Mouse (Mus musculus): ENCODE results near the gene Hoxa11.

The Hoxa11 gene

DNA sequence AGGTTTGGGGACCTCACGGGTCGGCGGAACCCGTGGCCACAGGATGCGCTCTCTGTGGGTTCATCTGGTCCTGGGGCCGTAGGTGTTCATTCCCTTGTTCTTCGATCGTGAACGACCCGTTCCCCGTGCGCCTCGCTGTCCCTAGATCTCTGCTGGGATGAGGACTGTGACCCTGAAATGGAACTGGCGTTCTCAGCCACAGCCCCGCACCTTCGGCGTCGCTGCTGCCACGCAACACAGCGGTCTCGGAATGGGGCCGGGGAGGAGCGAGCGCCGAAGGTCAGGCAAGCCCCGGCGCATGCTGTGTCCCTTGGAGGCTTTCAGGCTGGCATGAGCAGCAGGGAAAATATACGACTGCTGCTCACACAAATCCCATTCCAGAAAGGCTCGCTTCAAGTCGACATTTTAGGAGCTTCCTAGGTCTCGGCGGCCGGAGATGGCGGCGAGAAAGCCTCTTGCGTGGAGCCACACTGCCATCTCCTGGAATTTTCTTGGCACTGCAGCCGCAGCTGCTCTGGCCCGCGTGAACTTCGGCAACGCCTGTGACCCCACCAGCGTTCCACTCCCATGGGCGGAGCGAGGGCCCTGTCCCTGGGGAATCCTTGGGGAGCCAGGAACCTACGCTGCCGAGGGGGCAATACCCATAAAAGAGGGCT is 24.1 kb downstream of the Hoxa11 start, which contains the start of gene Hoxa7:
TSS of gene Hoxa7 (minus strand) at position 518 of the 656 bp plus-strand sequence.
- DNase-seq (ENCODE audit: extremely low read depth, low read depth, low spot score), result no peak

GRCm38 (mm10) chr6:52220865-52221310 is 24.7 kb downstream of the Hoxa11 start:
- no peak for DNase-seq (ENCODE audit: extremely low read depth, low read depth, low spot score)

- DNase-seq (ENCODE audit: extremely low read depth, low read depth, low spot score), result no peak
Measured at GRCm38 (mm10) chr6:52220003-52220864, 25.4 kb downstream of the Hoxa11 start.

- DNase-seq (ENCODE audit: extremely low read depth, low read depth, low spot score), result no peak
Measured at GRCm38 (mm10) chr6:52219234-52219942, 26.2 kb downstream of the Hoxa11 start.

DNA sequence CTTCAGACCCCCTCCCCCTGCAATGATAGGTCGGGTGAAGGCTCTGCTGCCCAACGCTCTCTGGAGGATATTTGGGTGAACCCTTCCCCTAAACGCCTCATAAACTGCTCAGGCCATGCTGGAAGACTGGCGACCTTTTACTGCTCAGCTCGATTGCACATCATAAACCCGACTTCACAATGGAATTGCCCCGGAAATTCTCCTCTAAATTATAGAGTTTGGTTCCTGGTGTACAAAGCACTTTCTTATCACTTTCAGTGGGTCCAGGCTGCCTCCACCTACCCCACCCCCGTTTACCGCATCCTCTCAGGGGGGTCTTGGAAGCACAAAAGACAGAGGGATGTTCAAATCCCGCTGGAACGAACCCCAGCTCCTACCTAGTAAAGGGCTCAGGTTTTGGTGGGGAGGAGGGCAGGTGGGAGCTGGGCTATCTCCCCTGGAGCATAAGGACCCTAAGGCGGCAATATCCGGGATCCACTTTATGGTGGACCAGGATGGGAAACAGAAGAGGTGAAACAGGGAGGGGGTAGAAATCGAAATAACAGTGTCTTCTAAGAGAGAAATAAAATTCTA is 26.9 kb downstream of the Hoxa11 start:
- no peak for DNase-seq (ENCODE audit: extremely low read depth, low read depth, low spot score)

GRCm38 (mm10) chr6:52217895-52218642 is 27.5 kb downstream of the Hoxa11 start:
- DNase-seq (ENCODE audit: extremely low read depth, low read depth, low spot score), result no peak

DNA sequence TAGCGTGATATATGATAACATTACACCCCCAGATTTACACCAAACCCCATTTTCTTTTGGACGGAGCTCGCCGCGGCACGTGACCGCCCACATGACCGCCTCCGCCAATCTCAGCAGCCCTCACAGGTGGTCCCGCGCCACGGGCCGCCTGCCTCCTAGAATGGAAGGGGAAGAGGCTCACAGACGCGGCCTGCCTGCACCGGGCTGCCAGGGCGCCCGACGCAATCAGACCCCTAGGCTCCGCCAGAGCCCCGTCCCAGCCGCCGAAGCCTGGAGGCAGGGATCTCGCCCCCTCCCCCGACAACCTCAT is 28.2 kb downstream of the Hoxa11 start:
- no peak for DNase-seq (ENCODE audit: extremely low read depth, low read depth, low spot score)

GRCm38 (mm10) chr6:52216691-52217458 is 28.7 kb downstream of the Hoxa11 start:
- no peak for DNase-seq (ENCODE audit: extremely low read depth, low read depth, low spot score)

DNA sequence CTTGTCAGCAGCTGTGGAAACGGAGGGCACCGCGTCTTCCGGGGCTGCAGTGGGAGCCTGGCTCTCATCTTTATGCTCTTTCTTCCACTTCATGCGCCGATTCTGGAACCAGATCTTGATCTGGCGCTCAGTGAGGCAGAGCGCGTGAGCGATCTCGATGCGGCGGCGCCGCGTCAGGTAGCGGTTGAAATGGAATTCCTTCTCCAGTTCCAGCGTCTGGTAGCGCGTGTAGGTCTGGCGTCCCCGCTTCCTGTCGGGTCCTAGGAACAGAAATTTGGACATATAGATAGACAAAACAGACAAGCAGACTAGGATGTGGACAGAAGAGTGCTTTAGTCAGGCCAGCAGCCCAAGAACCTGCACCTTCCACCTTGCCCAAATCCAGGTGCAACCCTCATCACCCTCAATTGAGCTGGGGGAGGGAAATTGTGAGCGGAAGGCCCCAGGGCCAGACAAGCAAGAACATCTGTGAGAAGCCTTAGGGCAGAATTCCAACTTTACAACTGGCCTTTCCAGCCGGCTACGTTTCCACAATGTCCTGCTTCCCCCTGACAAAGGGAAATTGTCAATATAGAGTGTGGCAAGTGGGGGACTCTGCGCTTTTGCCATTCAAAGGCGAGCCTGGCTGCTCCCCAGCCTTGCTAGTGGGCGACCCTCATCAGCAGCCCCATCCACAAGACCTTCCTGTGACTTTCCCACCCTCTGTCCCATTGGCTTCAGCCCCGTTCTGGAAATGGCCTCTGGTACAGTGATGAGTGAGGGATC is 29.7 kb downstream of the Hoxa11 start:
- no peak for DNase-seq (ENCODE audit: extremely low read depth, low read depth, low spot score)

- DNase-seq (ENCODE audit: extremely low read depth, low read depth, low spot score), result no peak
Measured at GRCm38 (mm10) chr6:52215070-52215469, 30.5 kb downstream of the Hoxa11 start.

DNA sequence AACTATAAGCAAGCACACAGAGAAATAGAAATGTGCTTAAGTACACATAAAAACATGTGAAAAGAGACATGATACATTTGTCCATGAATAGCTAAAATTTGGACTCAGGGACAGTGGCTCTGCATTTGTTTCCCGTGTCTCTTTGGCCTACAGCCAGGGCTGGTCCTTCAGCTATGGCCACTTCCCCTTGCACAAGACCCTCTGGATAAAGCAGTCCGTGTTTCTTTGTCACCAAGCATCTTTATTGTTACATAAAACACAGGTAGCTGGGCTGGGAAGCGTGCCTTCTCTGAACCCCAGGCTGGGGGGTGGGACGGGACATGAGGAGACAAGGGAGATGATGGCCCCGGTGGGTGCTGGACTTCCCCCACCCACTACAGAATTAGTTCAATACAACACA is 31.3 kb downstream of the Hoxa11 start:
- no peak for DNase-seq (ENCODE audit: extremely low read depth, low read depth, low spot score)

DNA sequence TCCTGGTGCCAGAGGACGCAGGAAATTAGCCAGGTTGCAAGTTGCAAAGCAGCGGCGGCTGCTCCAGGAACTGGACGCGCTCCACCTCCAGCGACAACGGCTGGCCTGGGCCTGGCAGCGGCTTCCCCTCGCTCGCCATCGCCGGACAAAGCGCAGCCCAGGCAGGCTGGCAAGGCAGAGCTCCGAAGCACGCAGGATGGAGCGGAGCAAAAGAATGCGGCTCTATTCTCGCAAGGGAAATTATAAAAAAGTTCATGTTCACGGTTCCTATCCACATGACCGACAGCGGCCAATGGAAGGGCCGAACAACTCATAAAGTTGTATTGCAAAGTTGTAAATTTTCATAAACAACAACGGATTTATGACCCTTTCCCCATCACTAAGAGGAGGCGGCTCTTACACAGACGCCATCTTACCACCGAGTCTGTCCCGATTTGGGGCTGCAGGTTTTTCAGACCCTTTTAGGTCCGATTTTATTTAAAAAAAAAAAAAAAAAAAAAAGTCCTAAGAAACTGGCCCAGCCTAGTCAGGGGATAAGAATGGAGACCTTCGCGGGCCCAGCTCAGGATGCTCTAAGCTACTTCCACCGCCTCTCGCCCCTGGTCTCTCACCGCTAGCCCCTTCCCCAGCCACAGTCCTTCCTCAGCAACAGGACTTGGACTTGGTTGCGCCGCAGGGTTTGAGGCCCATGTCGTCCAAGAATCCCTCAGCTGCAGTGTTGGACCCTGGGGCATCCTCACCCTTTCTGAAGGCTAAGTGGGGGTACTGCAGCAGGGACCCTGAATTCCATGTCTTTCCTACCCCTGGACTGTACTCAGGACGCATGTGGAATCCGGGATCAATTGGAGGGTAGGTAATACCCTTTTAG is 32.3 kb downstream of the Hoxa11 start, which contains the start of the genes Hoxa3 and Gm28308:
TSS of gene Hoxa3 (minus strand) at position 218 of the 868 bp plus-strand sequence.
TSS of gene Gm28308 (minus strand) at position 221 of the 868 bp plus-strand sequence.
- no peak for DNase-seq (ENCODE audit: extremely low read depth, low read depth, low spot score)

- DNase-seq (ENCODE audit: extremely low read depth, low read depth, low spot score), result no peak
Measured at GRCm38 (mm10) chr6:52212556-52213118, 33.0 kb downstream of the Hoxa11 start.

DNA sequence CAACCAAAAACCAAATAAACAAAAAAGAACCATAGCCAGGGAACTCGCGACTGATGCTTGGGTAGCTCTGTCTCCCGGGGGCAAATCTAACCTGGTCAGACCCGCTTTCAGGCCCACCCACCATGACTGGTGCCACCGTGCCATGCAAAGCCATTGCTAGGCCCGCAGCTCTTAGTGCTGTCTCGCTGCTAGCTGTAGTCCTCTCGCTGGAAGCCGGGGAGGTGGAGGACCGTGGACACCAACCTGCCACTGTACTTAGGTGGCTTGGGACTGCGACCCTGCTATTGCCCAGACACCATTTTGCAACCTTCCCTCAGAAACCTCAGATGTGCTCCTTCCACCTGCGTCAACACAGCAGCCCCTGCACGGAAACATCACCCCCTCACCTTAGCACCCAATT is 33.6 kb downstream of the Hoxa11 start:
- no peak for DNase-seq (ENCODE audit: extremely low read depth, low read depth, low spot score)

DNA sequence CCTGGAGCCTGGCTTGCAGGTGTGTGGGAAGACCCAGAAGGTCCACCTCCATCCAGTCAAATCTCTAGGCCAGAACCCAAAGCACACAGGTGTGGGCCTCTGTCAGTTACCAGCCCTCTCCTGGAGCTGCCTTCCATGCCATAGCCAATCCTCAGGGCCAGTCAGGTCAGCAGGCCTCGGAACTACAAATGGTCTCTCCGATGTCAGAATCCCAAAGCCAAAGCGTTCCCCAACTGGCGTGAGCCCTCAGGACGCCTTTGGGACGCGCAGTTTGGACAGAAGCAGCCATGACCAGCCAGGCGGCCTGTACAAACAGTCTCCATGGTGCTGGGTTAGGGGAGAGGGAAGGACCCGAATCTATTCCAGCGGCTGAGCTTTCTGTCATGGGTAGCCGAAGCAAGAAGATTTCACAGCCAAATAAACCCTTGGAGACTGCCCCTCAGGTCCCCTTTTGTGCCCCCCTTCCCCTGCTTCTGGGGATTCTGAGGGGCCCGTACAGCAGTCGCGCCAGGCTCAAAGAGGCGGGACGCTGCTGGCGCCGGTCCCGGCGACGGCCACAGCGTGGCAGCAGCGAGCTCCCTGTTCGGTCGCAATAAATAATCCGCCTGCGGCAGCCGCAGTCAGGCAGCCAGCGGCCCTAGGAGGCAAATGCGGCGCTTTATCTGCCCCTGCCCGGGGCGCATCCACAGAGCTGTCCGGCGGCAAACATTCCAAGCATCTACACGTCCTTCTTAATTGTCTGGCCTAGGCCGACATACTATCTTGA is 34.3 kb downstream of the Hoxa11 start:
- DNase-seq (ENCODE audit: extremely low read depth, low read depth, low spot score), result no peak

- DNase-seq (ENCODE audit: extremely low read depth, low read depth, low spot score), result no peak
Measured at GRCm38 (mm10) chr6:52209685-52210046, 35.9 kb downstream of the Hoxa11 start.

All from fat pad, adult 2 months (tissue).